Mouse (Mus musculus): ENCODE measurements around the gene Cks1b.
A peak's percentile ranks its signal among the peaks of the same experiment; 100 is the strongest.

The Cks1b gene

GRCm38 (mm10) chr3:89395806-89396653 lies 22.2 kb downstream of the Cks1b start:
- peak; percentile 77 for DNase-seq (ENCODE audit: extremely low read depth, low read depth)

DNA sequence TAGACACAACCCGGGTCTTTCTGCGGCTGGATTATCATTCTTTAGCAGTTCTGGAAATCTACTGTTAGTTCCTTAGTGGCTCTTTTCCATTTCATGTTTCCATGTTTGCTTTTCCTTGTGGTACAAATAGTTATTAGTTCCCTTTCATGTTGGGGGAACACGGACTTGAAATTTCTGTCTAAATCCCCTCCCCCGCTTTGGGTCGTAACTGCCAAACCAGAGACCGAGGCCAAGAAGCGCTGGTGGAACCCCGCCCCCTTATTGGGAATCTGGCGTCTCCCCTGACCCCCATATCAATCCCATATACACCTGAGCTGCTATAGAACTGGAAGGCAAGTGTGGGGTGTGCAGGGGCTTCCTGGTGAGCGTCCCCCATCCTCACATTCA lies 22.8 kb downstream of the Cks1b start:
- DNase-seq (ENCODE audit: extremely low read depth, low read depth), result no peak

DNA sequence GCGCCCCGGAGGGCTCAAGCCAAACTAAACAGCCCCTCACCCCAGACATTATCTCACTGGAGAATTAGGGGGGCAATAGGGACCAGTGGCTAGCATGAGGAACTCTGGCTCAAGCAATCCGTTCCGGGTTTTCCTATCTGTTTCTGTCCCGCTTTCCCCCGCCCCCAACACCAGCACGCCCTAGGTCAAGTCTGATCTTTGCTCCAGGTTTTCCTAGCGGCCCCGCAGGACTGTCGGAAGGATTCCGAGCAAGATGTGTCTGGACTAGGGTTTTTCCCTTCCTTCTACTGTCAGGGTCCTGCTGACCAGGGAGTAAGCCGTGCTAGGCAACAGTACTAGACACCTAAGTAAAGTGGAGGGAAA lies 23.3 kb downstream of the Cks1b start:
- peak; percentile 85 for DNase-seq (ENCODE audit: extremely low read depth, low read depth)

DNA sequence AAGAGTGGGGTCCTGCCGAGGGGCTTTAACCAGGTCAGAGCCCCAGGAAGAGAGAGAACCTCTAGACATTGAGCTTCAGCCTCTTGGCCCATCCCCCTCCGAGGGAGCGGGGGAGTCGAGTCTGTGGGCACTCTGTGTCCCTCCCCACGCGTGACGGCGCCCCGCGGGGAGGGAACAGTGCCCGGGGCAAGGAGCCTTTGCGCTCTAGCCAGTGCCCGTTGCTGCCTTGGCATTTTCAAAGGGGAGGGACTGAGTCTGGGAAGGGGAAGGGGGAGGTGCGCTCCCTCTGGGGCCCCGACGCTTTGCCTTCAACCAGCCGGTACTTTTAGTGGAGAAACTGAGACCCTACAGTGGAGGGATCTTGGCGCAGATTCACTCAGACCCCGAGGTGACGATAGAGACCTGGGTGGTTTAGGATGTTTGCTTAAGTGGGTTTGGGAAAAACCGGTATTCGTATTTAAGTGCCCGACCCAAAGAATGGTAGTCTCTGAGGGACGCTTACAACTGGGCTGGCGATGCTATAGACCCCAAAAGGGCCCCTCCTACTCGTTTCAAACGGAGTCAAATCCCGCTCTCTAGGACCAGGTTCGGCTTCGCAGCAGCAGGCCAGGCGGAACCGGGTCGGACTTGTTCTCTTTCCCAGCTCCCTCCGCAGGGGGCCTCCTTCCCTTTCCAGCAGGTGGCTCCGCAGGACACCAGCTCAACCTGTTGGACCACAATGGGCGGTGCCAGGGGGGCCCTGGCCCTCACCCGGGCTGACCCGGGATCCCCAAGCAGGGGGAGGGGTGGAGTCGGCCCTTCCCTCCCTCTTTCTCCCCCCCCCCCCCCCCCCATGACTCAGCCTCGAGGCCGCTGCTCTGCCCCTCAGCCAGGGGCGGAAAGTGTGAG lies 23.9 kb downstream of the Cks1b start, which contains the start of gene Zbtb7b:
Gene Zbtb7b, minus strand, starts transcription at position 771 of the 888 bp plus-strand sequence.
- DNase-seq (ENCODE audit: extremely low read depth, low read depth), result peak; percentile 74

GRCm38 (mm10) chr3:89393605-89394004 lies 24.6 kb downstream of the Cks1b start:
- DNase-seq (ENCODE audit: extremely low read depth, low read depth), result peak; percentile 95

GRCm38 (mm10) chr3:89392871-89393311 lies 25.3 kb downstream of the Cks1b start:
- no peak for DNase-seq (ENCODE audit: extremely low read depth, low read depth)

DNA sequence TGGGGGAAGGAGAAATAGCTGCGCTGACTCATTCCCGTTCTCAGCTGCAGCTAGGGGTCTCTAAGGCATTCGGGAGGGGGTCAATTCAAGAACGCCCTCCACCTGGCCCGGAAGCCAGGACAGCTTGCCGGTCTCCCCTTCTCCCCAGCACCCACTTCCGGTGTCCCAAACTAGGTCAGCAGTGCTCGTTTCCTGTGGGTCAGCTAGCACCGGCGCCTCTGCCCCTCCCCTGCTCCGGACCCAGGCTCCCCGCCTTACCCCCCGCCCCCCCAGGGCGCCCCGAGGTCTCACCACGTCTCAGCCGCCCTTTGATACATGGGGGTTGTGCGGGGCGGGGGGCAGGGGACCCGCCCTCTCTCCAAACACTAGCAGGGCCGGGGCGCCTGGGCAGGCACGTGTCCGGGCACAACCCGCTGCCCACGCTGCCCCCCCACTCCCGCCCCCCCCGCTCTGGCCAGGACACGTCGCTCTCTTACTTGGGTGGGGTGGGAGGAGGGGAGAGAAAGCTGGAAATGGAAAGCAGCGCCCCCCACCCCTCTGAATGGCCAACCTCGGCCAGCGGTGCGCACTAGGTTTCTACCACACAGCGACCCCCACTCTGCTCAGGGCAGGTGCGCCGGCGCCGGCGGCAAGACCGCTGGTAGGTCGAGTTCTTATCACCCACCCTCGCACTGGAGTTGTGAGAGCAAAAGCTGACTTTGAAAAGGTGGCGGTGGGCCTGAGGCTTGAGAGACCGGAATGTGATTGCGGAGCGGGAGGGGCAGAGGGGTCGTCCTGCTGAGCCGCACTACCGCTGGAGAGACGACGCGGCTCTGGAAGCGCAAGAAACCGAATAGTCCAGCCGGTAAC lies 26.3 kb downstream of the Cks1b start:
- DNase-seq (ENCODE audit: extremely low read depth, low read depth), result no peak

- no peak for DNase-seq (ENCODE audit: extremely low read depth, low read depth)
These were observed 27.2 kb downstream of the Cks1b start for GRCm38 (mm10) chr3:89390699-89391662.

DNA sequence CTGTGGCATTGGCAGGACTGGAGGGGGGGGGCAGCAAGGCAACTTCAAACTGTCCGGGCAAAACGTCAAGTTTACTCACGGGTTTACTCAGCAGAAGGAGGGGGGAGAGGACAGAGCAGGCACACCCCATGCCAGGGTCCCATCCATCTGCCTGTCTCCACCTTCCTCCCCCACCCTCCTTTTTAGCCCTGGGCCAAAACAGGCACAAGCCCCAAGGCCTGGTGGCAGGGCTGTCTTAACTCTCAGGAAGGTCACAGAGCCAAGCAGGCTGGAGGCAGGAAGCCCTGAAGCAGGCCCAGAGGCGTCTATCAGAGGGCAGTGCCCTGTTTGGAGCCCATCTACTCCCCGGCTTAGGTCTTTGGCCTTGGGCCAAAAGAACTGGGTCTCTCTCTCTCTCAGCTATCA lies 28.1 kb downstream of the Cks1b start:
- no peak for DNase-seq (ENCODE audit: extremely low read depth, low read depth)

- peak; percentile 82 for DNase-seq (ENCODE audit: extremely low read depth, low read depth)
These were observed 29.1 kb downstream of the Cks1b start for GRCm38 (mm10) chr3:89388901-89389740.

- peak; percentile 78 for DNase-seq (ENCODE audit: extremely low read depth, low read depth)
These were observed 29.9 kb downstream of the Cks1b start for GRCm38 (mm10) chr3:89388134-89388881.

DNA sequence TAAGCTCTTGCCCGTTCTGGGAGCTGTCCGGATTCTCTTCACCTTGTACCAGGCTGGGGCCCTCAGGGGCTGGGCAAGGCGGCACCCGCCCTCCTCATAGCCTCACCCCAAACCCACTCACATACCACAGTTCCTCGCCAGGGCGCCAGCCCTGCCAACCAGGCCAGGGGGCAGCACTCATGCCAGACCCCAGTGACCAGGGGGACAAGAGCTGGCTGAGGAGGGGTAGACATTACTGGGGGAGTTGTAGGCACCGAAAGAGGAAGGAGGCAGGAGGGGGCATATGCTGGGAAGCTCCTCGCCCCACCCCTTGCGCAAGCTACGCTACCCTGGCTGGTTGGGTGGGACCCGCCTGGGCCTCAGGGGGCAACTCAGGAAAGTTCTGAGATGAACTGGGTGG lies 30.6 kb downstream of the Cks1b start:
- no peak for DNase-seq (ENCODE audit: extremely low read depth, low read depth)

DNA sequence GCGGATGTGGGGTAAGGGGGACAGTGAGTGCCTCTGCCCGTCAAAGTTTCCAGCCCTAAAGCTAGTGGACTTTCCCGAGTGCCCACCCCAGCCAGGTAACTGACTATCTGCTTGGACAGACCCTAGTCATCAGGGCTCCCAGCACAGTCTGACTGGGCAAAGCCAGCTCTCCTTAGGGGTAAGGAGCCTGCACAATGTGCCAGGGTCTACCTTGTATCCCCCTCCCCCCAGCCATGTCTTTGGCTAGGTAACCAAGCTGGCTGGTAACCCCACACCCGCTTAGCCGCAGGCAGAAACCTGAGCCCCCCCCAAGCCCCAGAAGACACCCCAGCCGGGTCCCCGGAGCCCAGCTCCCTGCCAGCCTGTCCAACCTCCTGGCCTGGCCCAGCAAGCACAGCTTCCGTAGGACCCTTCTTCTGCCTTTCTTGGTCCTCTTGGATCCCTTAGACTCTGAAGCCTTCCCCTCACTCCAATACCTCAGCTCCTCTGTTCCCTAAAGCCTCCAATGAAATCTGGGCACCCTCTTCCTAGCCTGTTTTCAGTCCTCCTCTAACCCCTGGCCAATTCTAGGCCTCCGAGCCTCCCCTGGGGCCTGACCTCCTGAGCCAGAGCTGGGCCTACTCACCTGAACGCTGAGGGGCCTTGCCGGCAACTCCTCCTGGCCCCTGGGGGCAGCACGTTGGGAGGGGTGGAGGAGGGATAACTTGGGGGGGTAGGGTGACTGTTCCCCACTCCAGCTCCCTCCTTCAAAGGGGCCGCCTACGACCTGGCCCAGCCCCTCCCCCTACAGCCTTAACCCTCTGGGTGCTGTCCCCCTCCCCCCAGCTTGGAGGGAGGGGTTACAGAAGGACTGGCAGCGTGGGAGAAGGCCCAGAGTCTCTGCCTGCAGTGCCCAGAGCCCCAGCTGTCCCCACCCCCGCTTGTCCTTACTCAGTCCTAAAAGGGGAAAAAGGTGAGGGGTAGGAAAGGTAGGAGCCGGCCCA lies 31.5 kb downstream of the Cks1b start:
- no peak for DNase-seq (ENCODE audit: extremely low read depth, low read depth)

- DNase-seq (ENCODE audit: extremely low read depth, low read depth), result no peak
These were observed 32.7 kb downstream of the Cks1b start for GRCm38 (mm10) chr3:89385451-89385850.

- DNase-seq (ENCODE audit: extremely low read depth, low read depth), result no peak
These were observed 33.7 kb downstream of the Cks1b start for GRCm38 (mm10) chr3:89384331-89385076.

DNA sequence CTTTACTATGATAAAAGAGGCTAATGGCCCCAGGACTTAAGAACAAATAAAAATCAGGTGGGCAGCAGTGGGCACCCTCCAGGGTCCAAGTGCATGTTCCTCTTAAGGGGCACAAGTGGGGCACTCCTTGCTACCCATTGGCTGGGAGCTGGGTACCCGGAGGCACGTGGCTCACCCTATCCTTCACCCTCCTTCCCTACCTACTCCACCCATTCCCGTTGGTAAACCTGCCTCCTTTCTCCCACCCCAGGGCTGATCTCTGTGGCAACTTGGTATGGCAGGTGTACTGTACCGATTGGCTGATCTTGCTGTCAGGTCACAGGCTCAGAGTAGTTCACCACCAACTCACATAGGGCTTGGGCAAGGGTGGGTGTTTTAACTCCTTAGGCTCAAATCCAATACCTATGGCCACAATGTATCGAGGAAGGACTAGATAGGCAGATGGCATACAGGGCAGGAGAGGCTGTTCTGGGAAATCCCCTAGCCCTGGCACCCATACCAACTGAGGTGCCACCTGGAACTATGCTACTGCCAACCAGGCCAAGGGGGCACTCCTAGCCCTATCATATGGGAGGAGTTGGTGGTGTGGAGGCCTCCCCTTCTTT lies 34.4 kb downstream of the Cks1b start:
- DNase-seq (ENCODE audit: extremely low read depth, low read depth), result no peak

Data from MEL-GATA-1-ER (cell line).